In genomic region chr12:99286662-99287061, GRCm38 (mm10) we compare ENCODE assay signal across 11 mouse cellular contexts.
DNase-seq lines count a peak whose midpoint lies in the region; ATAC-seq and TF ChIP-seq lines count a peak whose summit lies in the region.
"Had no signal": no experiment of that assay in that cellular context is flagged by ENCODE, and none has a peak within 500 bp of the region (broad histone marks: within the 10 kb centered on the region; RNA-seq: fewer than 3 reads in every experiment).

No protein-coding gene starts in this region.

- TF ChIP-seq EP300 in heart, adult 2 months (IDR thresholded peaks at IDR 0.05; ENCODE audit: insufficient read depth, low read depth, low read length) = no peak

- no peak for ATAC-seq in intestine, embryonic 15.5 days
- no peak for ATAC-seq in intestine, postnatal 0 days
- no peak for ATAC-seq in embryonic facial prominence, embryonic 12.5 days (ENCODE audit: insufficient number of reproducible peaks, insufficient read depth, low FRiP score, low TSS enrichment)
- peak; percentile 57 for ATAC-seq in hindbrain, embryonic 13.5 days (ENCODE audit: low FRiP score)

- H3K79me2 ChIP-seq in heart, adult 2 months (replicated peaks; ENCODE audit: control insufficient read depth, insufficient read depth, low read length) = peaks cover 10% of the 10 kb centered on the region

- WGBS in intestine, embryonic 15.5 days = 89% methylated on average over 6 of the region's 6 CpGs
- WGBS in intestine, postnatal 0 days = 91% methylated on average over 6 of the region's 6 CpGs
- WGBS in embryonic facial prominence, embryonic 12.5 days = 61% methylated on average over 6 of the region's 6 CpGs
- WGBS in hindbrain, embryonic 13.5 days = 46% methylated on average over 6 of the region's 6 CpGs
- 85% methylated on average over 6 of the region's 6 CpGs for WGBS in heart, adult 2 months

- H3K9ac ChIP-seq in intestine, embryonic 15.5 days = no peak overlapping the region
- no peak overlapping the region for H3K9ac ChIP-seq in intestine, postnatal 0 days (ENCODE audit: low read depth, low read length)
- no peak overlapping the region for H3K9ac ChIP-seq in embryonic facial prominence, embryonic 12.5 days
- H3K9ac ChIP-seq in hindbrain, embryonic 13.5 days = no peak overlapping the region
- H3K9ac ChIP-seq in heart, adult 2 months (ENCODE audit: low read depth, low read length) = no peak overlapping the region
- H3K9ac ChIP-seq: heart, embryonic 15.5 days; limb, embryonic 13.5 days had no signal

- H3K27me3 ChIP-seq in intestine, embryonic 15.5 days (replicated peaks) = no peaks in the 10 kb centered on the region
- no peaks in the 10 kb centered on the region for H3K27me3 ChIP-seq in intestine, postnatal 0 days (replicated peaks; ENCODE audit: control insufficient read depth, insufficient read depth, low read length)
- no peaks in the 10 kb centered on the region for H3K27me3 ChIP-seq in embryonic facial prominence, embryonic 12.5 days
- H3K27me3 ChIP-seq in hindbrain, embryonic 13.5 days = no peaks in the 10 kb centered on the region
- no peaks in the 10 kb centered on the region for H3K27me3 ChIP-seq in heart, adult 2 months (ENCODE audit: control insufficient read depth, insufficient read depth, low read length)
- H3K27me3 ChIP-seq: heart, embryonic 15.5 days; limb, embryonic 13.5 days had no signal

- no peak overlapping the region for H3K4me2 ChIP-seq in intestine, embryonic 15.5 days (replicated peaks)
- H3K4me2 ChIP-seq in intestine, postnatal 0 days (replicated peaks; ENCODE audit: low read depth) = no peak overlapping the region
- no peak overlapping the region for H3K4me2 ChIP-seq in embryonic facial prominence, embryonic 12.5 days (replicated peaks)
- no peak overlapping the region for H3K4me2 ChIP-seq in hindbrain, embryonic 13.5 days
- H3K4me2 ChIP-seq: heart, embryonic 15.5 days; limb, embryonic 13.5 days had no signal

- peak; percentile 78 for DNase-seq in retina, postnatal 1 day
- no peak for DNase-seq in yolk sac, embryonic 10.5 days (ENCODE audit: low spot score)
- DNase-seq in heart, adult 2 months = no peak
- no peak for DNase-seq in spleen, postnatal 36 days (ENCODE audit: low spot score in 2 of 2)
- DNase-seq: kidney, postnatal 25 days had no signal

- no peak for TF ChIP-seq CTCF in intestine, postnatal 0 days (IDR thresholded peaks at IDR 0.05; ENCODE audit: low read depth)
- no peak for TF ChIP-seq CTCF in heart, adult 2 months (IDR thresholded peaks at IDR 0.05)

- H3K4me1 ChIP-seq in intestine, embryonic 15.5 days (replicated peaks) = peaks cover 14% of the 10 kb centered on the region
- no peaks in the 10 kb centered on the region for H3K4me1 ChIP-seq in intestine, postnatal 0 days (replicated peaks; ENCODE audit: control insufficient read depth, insufficient read depth, low read length)
- H3K4me1 ChIP-seq in embryonic facial prominence, embryonic 12.5 days = peaks cover 50% of the 10 kb centered on the region
- peaks cover 76% of the 10 kb centered on the region for H3K4me1 ChIP-seq in hindbrain, embryonic 13.5 days (replicated peaks)
- H3K4me1 ChIP-seq in heart, adult 2 months (ENCODE audit: control insufficient read depth, insufficient read depth, low read length) = peaks cover 16% of the 10 kb centered on the region

- 0 out of 2 replicates have a peak overlapping the region, but pooled peaks have one; percentile 13 for H3K27ac ChIP-seq in intestine, embryonic 15.5 days
- H3K27ac ChIP-seq in intestine, postnatal 0 days (ENCODE audit: low read depth, low read length) = no peak overlapping the region
- H3K27ac ChIP-seq in embryonic facial prominence, embryonic 12.5 days = 0 out of 2 replicates have a peak overlapping the region, but pooled peaks have one; percentile 2
- peak overlapping the region; percentile 66 for H3K27ac ChIP-seq in hindbrain, embryonic 13.5 days
- H3K27ac ChIP-seq in heart, adult 2 months = no peak overlapping the region
- H3K27ac ChIP-seq: heart, embryonic 15.5 days; limb, embryonic 13.5 days had no signal

- no peak for TF ChIP-seq POLR2A in heart, adult 2 months (IDR thresholded peaks at IDR 0.05; ENCODE audit: insufficient read depth, low read depth, low read length)

- intact Hi-C loops in heart, adult 2 months (cut with DNase I) = no loop called here

- no peak overlapping the region for H3K4me3 ChIP-seq in intestine, embryonic 15.5 days (replicated peaks)
- H3K4me3 ChIP-seq in intestine, postnatal 0 days (ENCODE audit: low read depth, low read length) = no peak overlapping the region
- no peak overlapping the region for H3K4me3 ChIP-seq in embryonic facial prominence, embryonic 12.5 days
- H3K4me3 ChIP-seq in hindbrain, embryonic 13.5 days = no peak overlapping the region
- H3K4me3 ChIP-seq in heart, adult 2 months = no peak overlapping the region
- H3K4me3 ChIP-seq: heart, embryonic 15.5 days; limb, embryonic 13.5 days had no signal

- no peaks in the 10 kb centered on the region for H3K36me3 ChIP-seq in intestine, embryonic 15.5 days
- H3K36me3 ChIP-seq in intestine, postnatal 0 days (ENCODE audit: control insufficient read depth, insufficient read depth) = peaks cover 16% of the 10 kb centered on the region
- H3K36me3 ChIP-seq in embryonic facial prominence, embryonic 12.5 days = peaks cover 11% of the 10 kb centered on the region; the same call in 1 of the 2 replicates
- H3K36me3 ChIP-seq in hindbrain, embryonic 13.5 days = peaks cover 7% of the 10 kb centered on the region; the same call in 1 of the 2 replicates
- no peaks in the 10 kb centered on the region for H3K36me3 ChIP-seq in heart, adult 2 months (ENCODE audit: control insufficient read depth, insufficient read depth, low read length)
- H3K36me3 ChIP-seq: heart, embryonic 15.5 days had no signal

- H3K9me3 ChIP-seq in intestine, embryonic 15.5 days = no peaks in the 10 kb centered on the region
- no peaks in the 10 kb centered on the region for H3K9me3 ChIP-seq in intestine, postnatal 0 days (ENCODE audit: control insufficient read depth)
- H3K9me3 ChIP-seq in embryonic facial prominence, embryonic 12.5 days = no peaks in the 10 kb centered on the region
- no peaks in the 10 kb centered on the region for H3K9me3 ChIP-seq in hindbrain, embryonic 13.5 days
- H3K9me3 ChIP-seq: heart, embryonic 15.5 days; limb, embryonic 13.5 days had no signal

Comparison
In these comparisons a context has a peak if more than half of its experiments do, and no peak if none do; other contexts are left out.
1. H3K27ac ChIP-seq: peak in intestine, embryonic 15.5 days (single experiment), embryonic facial prominence, embryonic 12.5 days (single experiment) and hindbrain, embryonic 13.5 days (single experiment); none in intestine, postnatal 0 days (single experiment) and heart, adult 2 months (single experiment).